Mouse (Mus musculus) spleen, postnatal 14 days (tissue): ENCODE results near the gene Brd3.
"Not testable (repeated sequence)": the region's sequence is repeated elsewhere in the genome, so short reads cannot be mapped to it uniquely, and the experiment has no call there.

Experiments
- DNase-seq, 2 experiments: peaks; one replicate each; pipeline ENCODE4 v3.0.0; 2021 to 2022; ENCODE audit warnings: low spot score in 2 of 2

Brd3 gene

DNA sequence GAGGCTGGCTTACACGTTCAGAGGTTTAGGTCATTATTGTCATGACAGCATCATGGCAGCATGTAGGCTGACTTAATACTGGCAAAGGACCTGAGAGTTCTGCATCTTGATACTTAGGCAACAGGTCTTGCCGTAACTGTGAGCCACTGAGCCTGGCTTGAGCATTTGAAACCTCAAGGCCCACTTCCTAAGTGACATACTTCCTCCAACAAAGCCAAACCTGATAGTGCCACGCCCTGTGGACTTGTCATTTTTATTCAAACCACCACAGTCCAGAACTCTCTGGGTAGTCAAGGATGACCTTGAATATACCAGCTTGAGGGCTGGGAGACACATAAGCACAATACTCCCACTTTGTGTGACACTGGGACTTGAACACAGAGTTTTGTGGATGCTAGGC lies 5.4 kb upstream of the Brd3 start:
- no peak for DNase-seq

DNA sequence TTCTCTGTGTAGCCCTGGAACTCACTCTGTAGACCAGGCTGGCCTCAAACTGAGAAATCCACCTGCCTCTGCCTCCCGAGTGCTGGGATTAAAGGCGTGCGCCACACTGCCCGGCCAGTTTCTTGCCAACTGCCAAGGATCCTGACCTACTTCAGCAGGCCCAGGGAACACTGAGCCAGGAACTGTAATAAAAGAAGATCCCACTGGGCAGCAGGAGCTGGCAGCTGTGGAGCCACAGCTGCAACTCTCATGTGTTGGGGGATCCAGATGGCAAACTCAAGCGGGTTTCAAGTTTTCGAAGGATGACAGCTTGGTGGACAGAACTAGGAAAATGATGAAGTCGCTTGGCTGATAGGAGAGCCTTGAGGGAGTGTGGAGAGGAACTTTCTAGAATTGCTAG lies 3.2 kb upstream of the Brd3 start:
- DNase-seq, result no peak

DNA sequence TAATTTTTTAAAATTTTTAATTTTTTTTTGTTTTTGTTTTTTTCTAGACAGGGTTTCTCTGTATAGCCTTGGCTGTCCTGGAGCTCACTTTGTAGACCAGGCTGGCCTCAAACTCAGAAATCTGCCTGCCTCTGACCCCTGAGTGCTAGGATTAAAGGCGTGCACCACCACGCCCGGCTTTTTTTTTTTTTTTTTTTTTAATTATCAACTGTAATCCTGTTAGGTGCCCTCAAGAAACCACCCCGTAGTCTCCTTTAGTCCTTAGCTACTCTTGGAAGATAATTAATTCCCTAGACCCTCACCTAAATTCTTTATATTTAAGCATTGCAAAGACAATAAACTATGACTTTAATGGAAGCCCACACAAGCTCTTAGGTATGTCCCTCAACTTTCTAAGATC lies 804 bp downstream of the Brd3 start:
- DNase-seq, result not testable (repeated sequence)

DNA sequence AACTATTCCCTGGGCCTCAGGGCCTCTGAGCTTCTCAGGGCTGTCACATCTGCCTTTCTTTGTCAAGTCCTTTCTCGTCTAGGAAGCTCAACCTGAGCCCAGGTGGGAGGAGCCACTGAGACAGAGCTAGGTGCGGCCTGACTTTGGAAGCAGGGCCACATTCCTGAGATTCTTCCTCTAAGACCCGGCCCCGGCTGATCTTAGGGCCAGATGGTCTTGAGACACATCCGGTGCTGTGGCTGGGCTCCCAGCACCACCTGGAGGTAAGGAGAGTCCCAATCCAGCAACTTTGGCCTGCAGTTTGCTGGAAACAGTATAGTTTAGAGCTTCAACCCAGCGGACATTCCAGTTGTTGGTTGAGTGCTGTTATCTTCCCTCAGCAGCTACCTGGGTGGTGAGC lies 1.9 kb downstream of the Brd3 start:
- DNase-seq, result no peak

DNA sequence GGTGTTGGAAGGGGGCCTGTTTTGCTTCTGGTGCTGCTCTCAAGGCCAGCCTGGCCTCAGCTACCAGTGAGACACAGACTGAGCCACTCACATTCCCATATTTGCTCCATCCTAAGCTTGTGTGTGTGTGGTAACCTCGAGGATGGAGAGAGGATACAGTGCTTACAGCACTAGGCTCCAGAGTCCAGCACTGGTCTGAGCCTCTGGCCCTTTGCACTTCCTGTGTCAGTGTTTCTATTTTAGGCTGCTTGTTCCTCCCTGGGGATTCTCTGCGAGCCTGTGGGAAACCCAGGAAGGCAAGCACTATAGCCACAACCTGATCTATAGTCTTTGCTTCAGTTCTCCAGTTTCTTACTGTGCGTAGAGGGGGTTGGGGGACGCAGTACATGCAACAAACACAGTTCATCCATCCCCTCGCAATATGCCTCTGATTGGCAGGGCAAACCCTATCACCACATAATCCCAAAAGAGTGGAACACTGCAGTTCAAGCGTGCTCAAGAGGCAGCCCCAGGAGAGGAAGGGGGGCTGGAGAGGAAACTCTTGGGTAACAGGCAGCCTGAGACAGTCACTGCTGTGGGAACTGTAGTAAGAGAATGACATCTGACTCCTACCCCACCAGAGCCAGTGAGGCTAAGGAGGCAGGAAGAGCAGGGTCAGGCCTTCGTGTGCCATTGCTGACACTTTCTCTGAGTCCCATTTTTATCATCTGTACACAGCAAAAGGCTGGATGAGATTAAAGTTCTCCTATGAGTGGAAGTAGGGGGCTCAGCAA lies 3.2 kb downstream of the Brd3 start:
- no peak for DNase-seq

DNA sequence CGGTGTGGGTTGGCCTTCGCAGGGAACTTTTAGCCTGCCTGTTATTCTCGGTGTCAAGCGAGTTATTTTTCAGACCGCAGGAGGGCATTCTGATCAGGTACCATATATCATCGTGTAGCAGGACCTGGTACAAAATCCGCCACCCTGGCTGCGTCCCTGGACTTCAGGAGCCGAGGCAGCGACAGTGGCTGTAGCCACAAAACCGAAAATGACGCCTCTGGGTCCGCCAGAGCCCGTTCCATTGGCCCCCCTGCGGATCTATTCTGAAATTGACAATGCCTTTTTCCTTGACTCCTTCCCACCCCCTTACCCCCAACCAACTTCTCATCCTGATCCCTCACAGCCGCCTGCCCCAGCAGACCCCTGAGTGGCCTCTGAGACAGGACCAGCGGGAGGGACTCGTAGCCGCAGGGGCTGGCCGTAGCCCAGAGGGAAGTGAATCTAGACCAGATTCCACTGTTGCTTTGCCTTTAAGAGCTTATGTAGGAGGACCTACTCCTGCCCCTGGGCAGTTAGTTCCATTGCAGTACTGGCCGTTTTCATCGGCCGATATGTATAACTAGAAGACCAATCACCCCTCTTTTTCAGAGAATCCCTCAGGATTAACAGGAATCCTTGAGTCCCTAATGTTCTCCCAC lies 11.0 kb downstream of the Brd3 start:
- DNase-seq, result no peak

DNA sequence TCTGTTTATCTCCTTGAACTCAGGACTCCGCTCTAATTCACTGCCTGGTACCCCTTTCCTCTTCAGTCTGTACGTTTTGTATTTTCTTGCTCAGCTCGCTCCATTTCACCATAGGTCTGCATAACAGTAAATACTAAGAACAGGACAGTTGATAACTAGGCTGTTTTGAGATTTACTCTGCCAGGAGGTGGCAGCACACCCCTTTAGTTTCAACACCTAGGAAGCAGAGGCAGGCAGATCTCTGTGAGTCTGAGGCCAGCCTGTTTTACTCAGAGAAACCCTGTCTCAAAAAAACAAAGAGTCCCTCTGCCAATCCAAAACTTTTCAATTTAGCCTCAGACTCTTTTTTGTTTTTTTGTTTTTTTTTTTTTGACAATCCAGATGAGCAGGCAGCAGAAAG lies 13.5 kb downstream of the Brd3 start:
- DNase-seq, result no peak

DNA sequence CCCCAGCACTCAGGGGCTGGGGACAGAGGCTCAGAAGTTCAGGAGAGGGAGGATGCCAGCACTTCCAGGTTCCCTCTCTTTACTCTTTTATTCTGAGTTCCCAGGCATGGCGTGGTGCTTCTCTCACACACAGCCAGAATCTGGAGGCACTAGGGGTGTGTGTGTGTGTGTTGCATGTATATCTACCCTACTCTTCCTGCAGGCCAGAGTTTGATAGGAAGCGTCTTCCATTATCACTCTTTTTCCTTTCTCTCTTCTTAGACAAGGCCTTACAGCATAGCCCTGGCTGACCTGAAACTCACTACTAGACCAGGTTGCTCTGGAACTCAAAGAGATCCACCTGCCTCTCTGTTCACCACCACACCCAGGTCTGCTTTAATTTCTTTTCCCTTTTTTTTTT lies 16.5 kb downstream of the Brd3 start:
- no peak for DNase-seq

DNA sequence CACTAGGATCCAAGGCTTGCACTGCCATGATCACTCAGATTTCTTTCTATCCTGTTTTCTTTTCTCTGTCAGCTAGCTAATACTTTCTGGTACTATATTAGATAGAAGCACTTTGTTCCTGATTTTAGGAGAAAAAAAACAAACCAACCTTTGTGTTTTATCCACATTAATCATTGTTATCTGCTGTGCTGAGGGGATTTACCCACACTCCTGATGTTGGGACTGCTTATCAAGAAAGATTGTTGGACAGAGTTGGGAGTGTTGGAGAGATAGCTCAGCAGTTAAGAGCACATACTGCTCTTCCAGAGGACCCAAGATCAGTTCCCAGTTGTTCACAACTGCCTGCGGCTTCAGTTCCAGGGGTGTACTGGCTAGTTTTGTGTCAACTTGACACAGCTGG lies 19.1 kb downstream of the Brd3 start:
- no peak for DNase-seq

DNA sequence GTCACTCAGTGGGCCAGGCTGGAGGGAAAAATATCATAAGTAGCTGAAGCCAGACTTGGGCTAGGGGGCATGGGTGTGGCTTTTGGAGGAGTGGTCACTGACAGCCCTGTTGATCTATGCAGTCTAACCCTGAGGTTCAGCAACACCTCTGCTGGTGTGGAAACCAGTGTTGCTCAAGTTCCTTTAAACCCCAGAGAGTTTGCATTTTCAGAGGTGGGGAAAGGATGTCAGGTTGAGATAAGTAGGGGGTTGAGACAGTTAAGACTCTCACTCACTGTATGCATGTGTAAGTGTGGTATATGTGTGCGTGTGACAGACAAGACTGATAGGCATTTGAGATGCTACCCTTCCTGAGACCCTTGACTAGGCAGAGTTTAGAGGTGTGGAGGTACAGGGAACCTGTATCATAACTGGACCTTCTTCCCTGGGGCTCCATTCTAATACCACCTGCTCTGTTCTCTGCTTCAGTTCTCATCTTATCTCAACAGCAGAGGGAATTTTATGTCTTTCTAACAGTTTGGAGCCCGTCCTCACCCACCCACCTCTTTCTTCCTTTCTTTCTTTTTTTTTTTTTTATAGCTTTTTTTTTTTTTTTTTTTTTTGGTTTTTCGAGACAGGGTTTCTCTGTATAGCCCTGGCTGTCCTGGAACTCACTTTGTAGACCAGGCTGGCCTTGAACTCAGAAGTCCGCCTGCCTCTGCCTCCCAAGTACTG lies 20.0 kb downstream of the Brd3 start:
- DNase-seq, result no peak

DNA sequence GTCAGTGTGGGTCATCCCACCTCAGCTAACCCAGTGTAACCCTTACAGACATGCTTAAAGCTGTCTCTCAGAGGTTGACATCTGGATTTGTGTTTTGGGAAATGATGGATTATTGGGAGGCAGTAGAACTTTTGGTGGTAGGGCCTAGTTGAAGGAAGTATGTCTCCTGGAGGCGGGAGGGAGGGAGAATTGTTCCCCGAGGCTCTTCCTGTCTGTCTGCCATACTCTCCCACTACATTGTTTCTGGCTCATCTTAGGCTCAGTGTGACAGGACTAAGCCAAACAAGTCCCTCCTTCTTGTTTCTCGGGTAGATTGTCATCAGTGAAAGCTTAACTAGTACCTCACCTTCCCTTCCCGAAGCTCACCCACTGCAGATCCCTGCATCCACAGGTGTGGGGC lies 20.7 kb downstream of the Brd3 start:
- DNase-seq, result no peak

DNA sequence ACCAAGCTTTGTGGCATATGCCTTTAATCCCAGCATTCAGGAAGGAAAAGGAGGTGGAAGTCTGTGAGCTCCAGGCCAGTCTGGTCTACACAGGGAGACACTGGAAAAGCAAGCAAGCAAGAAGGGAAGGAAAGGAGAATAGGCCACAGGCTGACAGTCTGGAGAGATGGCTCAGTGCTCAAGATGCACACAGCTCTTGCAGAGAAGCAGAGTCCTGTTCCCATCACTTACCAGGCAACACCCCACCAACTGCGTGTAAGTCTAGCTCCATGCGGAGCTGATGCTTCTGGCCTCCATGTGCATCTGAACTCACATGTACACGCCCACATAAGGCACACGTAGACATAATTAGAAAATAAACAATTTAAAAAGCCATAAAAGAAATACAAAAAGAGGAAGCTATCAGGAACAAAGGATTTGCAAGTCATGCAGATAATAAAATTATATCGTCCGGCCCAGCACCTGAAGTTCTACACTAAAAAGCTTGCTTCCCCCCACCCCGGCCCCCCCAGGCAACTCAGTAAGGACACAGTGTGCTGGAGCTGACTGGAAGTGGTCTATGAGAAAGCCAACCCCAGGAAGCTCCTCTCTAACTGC lies 25.1 kb downstream of the Brd3 start:
- DNase-seq, result no peak

DNA sequence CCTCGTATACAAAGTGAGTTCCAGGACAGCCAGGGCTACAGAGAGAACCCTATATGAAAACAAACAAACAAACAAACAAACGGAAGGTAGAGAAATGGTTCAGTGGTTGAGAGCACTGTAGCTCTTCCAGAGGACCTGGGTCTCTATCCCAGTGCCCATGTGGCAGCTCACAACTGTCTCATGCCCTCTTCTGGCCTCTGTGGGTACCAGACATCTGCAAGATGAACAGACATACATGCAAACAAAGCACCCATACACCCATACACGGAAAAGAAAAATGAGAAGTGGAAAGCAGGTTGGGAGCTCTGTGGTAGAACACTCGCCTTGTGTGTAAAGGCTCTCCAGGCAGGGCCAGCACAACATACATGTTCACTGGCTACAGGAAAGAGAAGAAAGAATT lies 27.1 kb downstream of the Brd3 start:
- DNase-seq, result no peak

DNA sequence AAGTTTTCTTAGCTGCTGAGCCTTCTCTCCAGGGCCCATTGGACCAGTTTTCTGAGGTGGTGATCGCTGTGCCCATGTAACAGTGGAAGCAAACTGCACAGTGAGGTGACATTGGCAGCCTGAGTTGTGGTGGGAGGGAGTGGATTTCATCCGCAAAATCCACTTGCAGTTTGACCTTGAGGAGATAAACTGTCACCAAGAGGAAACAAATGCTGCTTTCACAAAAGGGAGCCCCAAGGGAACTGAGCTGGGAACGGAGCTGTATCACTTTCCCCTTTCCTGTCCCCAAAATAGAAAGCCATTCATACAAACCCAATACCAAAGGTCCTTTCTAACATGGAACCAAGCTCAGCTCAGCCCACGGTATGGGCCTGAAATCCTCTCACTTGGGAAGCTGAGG lies 27.6 kb downstream of the Brd3 start:
- no peak for DNase-seq

DNA sequence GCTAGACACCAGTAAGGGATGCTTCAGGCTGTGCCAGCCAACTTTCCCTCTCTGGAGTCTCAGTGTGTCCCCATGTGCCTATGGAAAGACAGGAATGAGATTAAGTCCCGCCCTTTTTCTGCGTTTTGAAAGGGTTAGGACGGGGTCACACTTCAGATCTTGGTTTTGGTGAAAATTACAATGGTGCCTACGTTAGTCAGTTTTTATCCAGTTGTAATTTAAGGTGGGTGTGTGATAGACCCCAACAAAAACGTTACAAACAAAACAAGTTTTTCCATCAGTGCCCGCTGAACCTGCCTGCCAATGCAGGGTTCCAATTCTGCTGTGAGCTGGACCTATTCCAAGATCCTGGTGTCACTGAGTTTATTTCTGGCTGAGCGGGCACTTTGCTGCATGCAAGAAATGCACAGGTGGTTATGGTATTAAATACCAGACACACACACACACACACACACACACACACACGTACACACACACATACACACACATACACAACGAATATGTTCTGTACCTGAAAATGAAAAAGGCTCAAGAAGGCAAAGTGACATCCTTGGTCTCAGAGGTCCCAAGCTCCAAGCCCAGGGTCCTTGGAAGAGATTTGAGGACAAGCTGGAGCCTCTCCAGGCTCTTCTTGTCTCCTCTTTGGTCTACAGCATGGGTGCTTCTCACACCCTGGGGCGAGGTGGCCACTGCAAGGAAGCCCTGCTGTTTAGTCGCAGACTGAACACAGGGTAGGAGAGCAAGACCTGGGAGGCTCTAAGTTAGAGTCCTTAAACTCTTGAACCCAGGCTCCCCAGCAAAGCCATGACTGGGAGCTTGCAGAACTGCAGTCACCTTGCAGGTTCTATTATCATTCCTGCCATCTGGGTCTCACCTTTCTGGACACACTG lies 30.9 kb downstream of the Brd3 start:
- no peak for DNase-seq

DNA sequence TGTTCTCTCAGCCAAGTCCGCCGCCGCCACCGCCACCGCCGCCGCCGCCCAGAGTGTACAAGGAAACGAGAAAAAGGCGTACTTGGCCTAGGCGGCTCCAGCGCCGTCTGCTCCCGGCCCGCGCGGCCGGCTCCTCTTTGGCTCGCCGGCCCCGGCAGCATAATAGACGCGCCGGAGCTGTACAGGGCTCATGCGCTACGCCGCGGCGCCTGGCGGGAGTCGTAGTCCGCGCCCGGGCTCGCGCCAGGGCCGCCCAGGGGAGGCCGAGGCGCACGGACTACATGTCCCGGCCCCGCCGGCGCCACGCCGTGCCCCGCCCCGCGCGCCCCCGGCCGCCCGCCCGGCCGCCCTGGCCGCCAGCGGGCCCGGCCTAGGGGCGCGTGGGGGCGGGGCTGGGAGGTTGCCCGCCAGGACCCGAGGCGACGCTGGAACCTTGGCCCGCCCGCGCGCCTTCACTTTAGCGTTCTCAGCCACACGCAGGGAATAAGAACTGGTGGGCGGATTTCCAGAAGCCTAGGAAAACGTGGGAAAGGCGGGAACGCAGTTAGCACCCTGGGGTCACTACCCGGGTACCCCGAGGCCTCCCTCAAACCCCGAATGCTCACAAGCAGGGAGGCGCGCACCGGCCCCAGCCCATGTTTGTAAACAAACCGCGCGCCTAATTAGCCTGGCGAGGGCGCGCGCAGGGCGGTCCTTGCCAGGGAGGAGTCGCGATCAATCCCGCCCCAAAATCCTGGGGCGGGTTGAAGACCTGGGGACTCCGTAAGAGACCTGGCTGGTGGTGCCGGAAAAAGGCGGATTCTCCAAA lies 31.8 kb downstream of the Brd3 start:
- peak; percentile 74 to 86 for DNase-seq

DNA sequence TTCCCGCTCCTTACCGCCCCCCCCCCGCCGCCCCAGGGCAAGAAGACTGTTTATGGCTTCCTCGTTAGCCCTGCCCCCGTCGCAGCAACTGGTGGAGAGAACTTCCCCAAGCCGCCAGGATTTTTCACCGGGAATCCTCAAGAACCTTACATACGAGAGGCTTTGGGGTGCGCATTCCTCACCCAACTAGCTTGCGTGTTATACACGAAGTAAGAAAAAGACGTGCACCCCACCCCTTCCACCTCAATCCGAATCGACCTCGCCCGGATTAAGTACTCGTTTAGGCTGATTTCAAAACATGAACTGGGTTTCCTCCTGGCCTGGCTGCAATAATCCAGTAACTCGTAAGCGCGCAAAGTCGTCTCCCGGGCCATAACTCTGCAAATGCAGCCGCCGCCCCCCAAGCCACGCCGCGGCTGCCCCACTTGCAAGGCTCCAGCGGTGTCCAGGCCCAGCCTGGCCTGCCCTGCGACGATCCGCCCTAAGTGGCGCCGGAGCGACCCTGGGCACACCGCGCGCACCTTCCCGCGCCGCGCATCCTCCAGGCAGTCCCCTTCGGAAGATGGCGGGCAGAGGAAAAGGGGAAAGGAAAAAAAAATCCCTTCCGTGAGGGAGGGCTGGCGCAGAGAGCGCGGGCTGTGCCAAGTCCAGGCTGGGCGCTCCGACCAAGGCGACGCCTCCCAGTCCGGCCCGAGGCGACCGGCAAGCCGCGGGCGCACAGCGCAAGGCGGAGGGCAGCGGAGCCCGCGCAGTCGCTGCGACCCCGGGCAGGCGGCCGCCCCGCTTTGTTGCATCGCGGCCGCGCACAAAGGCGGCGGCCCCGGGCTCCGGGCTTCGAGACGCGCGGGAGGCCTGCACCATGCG lies 32.6 kb downstream of the Brd3 start:
- DNase-seq, result peak in 1 of 2 experiments; percentile 30

DNA sequence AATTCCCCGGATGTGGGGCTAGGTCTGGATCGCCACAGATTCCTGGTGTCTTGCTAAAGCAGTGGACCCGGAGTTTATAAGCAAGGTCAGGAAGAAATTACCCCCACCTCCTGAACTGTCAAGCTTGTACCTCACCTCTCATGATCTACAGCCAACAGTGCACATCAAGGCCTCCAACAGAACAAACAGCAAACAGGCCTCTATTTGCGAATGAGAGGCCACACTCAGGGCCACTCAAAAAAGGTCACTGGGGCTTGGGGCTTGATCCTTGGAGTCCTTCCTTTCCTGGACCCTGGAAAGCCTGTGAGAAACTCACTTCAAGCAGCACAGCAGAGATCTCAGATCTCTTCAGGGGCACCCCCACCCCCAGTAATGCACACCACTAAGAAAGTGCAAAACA lies 33.6 kb downstream of the Brd3 start:
- no peak for DNase-seq

DNA sequence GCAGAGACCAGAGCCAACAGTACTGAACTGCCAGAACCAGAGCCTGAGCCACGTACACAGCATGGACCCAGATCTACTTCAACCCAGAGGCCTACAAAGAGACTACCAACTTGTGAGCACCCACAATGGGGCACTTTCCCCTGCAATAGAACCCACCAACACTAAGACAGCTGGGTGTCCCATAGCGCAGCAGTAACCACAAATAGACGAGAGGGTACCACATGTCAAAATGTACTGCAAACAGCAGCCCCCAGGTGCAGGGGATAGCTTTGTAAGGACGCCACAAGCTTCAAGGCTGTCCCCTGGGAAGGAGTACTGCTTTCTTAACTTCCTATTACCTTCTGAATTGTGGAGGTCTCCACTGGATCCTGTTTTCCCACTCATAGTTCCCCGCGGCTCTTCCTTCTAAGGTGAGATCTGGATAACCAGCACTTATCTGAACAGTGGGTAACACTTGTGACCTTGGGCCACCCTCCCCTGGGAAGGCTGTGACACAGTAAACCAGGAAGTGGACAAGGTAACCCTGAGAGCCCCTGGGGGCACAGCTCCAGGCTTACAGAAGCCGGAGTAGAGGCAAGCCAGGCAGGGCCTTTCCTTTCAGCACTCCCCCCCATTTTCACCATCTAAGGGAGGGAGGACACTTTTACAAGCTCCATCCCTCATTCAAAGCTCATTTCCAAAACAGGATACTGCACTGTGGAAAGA lies 34.2 kb downstream of the Brd3 start:
- DNase-seq, result no peak
